Mouse (Mus musculus): Measurements from ENCODE around the gene Tm2d1. TPM values are rescaled to one million over a fixed set of nuclear protein-coding genes. Genes with fewer than 3 reads are reported as not detected.

Tm2d1 gene
- polyA plus RNA-seq, 1 experiment from 2014 or later: 80.0 TPM

- Histone ChIP-seq H3K9me3 (ENCODE audit: control insufficient read depth, low read length) (no peaks in the 10 kb centered on the region), H3K36me3 (ENCODE audit: control insufficient read depth, insufficient read depth, low read length) (no peaks in the 10 kb centered on the region), H3K9ac (ENCODE audit: low read length) (no peak overlapping the region), H3K4me2 (ENCODE audit: low read depth, severe bottlenecking) (no peak overlapping the region), H3K27me3 (ENCODE audit: control insufficient read depth, insufficient read depth, low read length) (no peaks in the 10 kb centered on the region), H3K27ac (replicated peaks; ENCODE audit: low read depth, low read length) (no peak overlapping the region), H3K4me1 (ENCODE audit: control insufficient read depth, insufficient read depth, low read length) (peaks cover 12% of the 10 kb centered on the region; the same call in 1 of the 2 replicates), H3K4me3 (ENCODE audit: low read depth, low read length) (no peak overlapping the region)
- WGBS: 59% methylated on average over 10 of the region's 10 CpGs
- DNase-seq (ENCODE audit: low spot score) (peak; percentile 36), ATAC-seq (ENCODE audit: insufficient number of reproducible peaks, low FRiP score, low TSS enrichment, low read depth) (0 out of 2 replicates have a peak, but pooled peaks have one; percentile 32)
These were observed 43.0 kb downstream of the Tm2d1 start for GRCm38 (mm10) chr4:98339992-98340564.

- H3K27me3 ChIP-seq (ENCODE audit: control insufficient read depth, insufficient read depth, low read length): no peaks in the 10 kb centered on the region
- 84% methylated on average over 14 of the region's 14 CpGs for WGBS
- H3K9ac ChIP-seq (ENCODE audit: low read length): no peak overlapping the region
- no peak for DNase-seq (ENCODE audit: low spot score)
- no peak overlapping the region for H3K4me2 ChIP-seq (ENCODE audit: low read depth, severe bottlenecking)
- no peaks in the 10 kb centered on the region for H3K9me3 ChIP-seq (ENCODE audit: control insufficient read depth, low read length)
- H3K27ac ChIP-seq (replicated peaks; ENCODE audit: low read depth, low read length): no peak overlapping the region
- H3K4me1 ChIP-seq (ENCODE audit: control insufficient read depth, insufficient read depth, low read length): peaks cover 12% of the 10 kb centered on the region; the same call in 1 of the 2 replicates
- H3K4me3 ChIP-seq (ENCODE audit: low read depth, low read length): no peak overlapping the region
- no peak for ATAC-seq (ENCODE audit: insufficient number of reproducible peaks, low FRiP score, low TSS enrichment, low read depth)
- no peaks in the 10 kb centered on the region for H3K36me3 ChIP-seq (ENCODE audit: control insufficient read depth, insufficient read depth, low read length)
These were observed 44.2 kb downstream of the Tm2d1 start for GRCm38 (mm10) chr4:98338636-98339630.

GRCm38 (mm10) chr4:98337197-98337596, 45.9 kb downstream of the Tm2d1 start:
- H3K4me2 ChIP-seq (ENCODE audit: low read depth, severe bottlenecking): no peak overlapping the region
- no peaks in the 10 kb centered on the region for H3K9me3 ChIP-seq (ENCODE audit: control insufficient read depth, low read length)
- 85% methylated on average over 5 of the region's 5 CpGs for WGBS
- H3K36me3 ChIP-seq (ENCODE audit: control insufficient read depth, insufficient read depth, low read length): no peaks in the 10 kb centered on the region
- no peak for DNase-seq (ENCODE audit: low spot score)
- no peak overlapping the region for H3K4me3 ChIP-seq (ENCODE audit: low read depth, low read length)
- H3K27ac ChIP-seq (replicated peaks; ENCODE audit: low read depth, low read length): no peak overlapping the region
- H3K9ac ChIP-seq (ENCODE audit: low read length): no peak overlapping the region
- peaks cover 12% of the 10 kb centered on the region; the same call in 1 of the 2 replicates for H3K4me1 ChIP-seq (ENCODE audit: control insufficient read depth, insufficient read depth, low read length)
- no peak for ATAC-seq (ENCODE audit: insufficient number of reproducible peaks, low FRiP score, low TSS enrichment, low read depth)
- no peaks in the 10 kb centered on the region for H3K27me3 ChIP-seq (ENCODE audit: control insufficient read depth, insufficient read depth, low read length)

GRCm38 (mm10) chr4:98335726-98336125, 47.4 kb downstream of the Tm2d1 start:
- Histone ChIP-seq H3K4me2 (ENCODE audit: low read depth, severe bottlenecking) (no peak overlapping the region), H3K4me3 (ENCODE audit: low read depth, low read length) (no peak overlapping the region), H3K27me3 (ENCODE audit: control insufficient read depth, insufficient read depth, low read length) (no peaks in the 10 kb centered on the region), H3K9ac (ENCODE audit: low read length) (no peak overlapping the region), H3K27ac (replicated peaks; ENCODE audit: low read depth, low read length) (no peak overlapping the region), H3K4me1 (ENCODE audit: control insufficient read depth, insufficient read depth, low read length) (peaks cover 12% of the 10 kb centered on the region; the same call in 1 of the 2 replicates), H3K36me3 (ENCODE audit: control insufficient read depth, insufficient read depth, low read length) (no peaks in the 10 kb centered on the region), H3K9me3 (ENCODE audit: control insufficient read depth, low read length) (no peaks in the 10 kb centered on the region)
- 80% methylated on average over 8 of the region's 8 CpGs for WGBS
- DNase-seq (ENCODE audit: low spot score) (no peak), ATAC-seq (ENCODE audit: insufficient number of reproducible peaks, low FRiP score, low TSS enrichment, low read depth) (no peak)

- H3K9me3 ChIP-seq (ENCODE audit: control insufficient read depth, low read length): no peaks in the 10 kb centered on the region
- under 1% methylated on average over 29 of the region's 29 CpGs for WGBS
- H3K27ac ChIP-seq (replicated peaks; ENCODE audit: low read depth, low read length): no peak overlapping the region
- H3K36me3 ChIP-seq (ENCODE audit: control insufficient read depth, insufficient read depth, low read length): no peaks in the 10 kb centered on the region
- peak; percentile 83 for ATAC-seq (ENCODE audit: insufficient number of reproducible peaks, low FRiP score, low TSS enrichment, low read depth)
- H3K4me3 ChIP-seq (ENCODE audit: low read depth, low read length): peak overlapping the region; percentile 27
- H3K4me1 ChIP-seq (ENCODE audit: control insufficient read depth, insufficient read depth, low read length): peaks cover 14% of the 10 kb centered on the region
- H3K4me2 ChIP-seq (ENCODE audit: low read depth, severe bottlenecking): peak overlapping the region; percentile 60
- H3K9ac ChIP-seq (ENCODE audit: low read length): peak overlapping the region; percentile 72
- DNase-seq (ENCODE audit: low spot score): peak; percentile 94
- no peaks in the 10 kb centered on the region for H3K27me3 ChIP-seq (ENCODE audit: control insufficient read depth, insufficient read depth, low read length)
These were observed 60.9 kb downstream of the Tm2d1 start for GRCm38 (mm10) chr4:98322223-98322622.

- DNase-seq (ENCODE audit: low spot score) (peak; percentile 62), ATAC-seq (ENCODE audit: insufficient number of reproducible peaks, low FRiP score, low TSS enrichment, low read depth) (0 out of 2 replicates have a peak, but pooled peaks have one; percentile 17)
- Histone ChIP-seq H3K9ac (ENCODE audit: low read length) (peak overlapping the region; percentile 72), H3K4me1 (ENCODE audit: control insufficient read depth, insufficient read depth, low read length) (peaks cover 14% of the 10 kb centered on the region), H3K4me3 (ENCODE audit: low read depth, low read length) (peak overlapping the region; percentile 27), H3K4me2 (ENCODE audit: low read depth, severe bottlenecking) (peak overlapping the region; percentile 60), H3K27ac (replicated peaks; ENCODE audit: low read depth, low read length) (no peak overlapping the region; the same call in 1 of the 2 replicates), H3K27me3 (ENCODE audit: control insufficient read depth, insufficient read depth, low read length) (no peaks in the 10 kb centered on the region), H3K9me3 (ENCODE audit: control insufficient read depth, low read length) (no peaks in the 10 kb centered on the region), H3K36me3 (ENCODE audit: control insufficient read depth, insufficient read depth, low read length) (no peaks in the 10 kb centered on the region)
- 3% methylated on average over 18 of the region's 18 CpGs for WGBS
These were observed 61.6 kb downstream of the Tm2d1 start for GRCm38 (mm10) chr4:98321371-98322111.

- no peak overlapping the region for H3K27ac ChIP-seq (replicated peaks; ENCODE audit: low read depth, low read length)
- ATAC-seq (ENCODE audit: insufficient number of reproducible peaks, low FRiP score, low TSS enrichment, low read depth) (peak; percentile 40; the same call in 1 of the 2 replicates), DNase-seq (ENCODE audit: low spot score) (no peak)
- H3K9me3 ChIP-seq (ENCODE audit: control insufficient read depth, low read length): no peaks in the 10 kb centered on the region
- no peaks in the 10 kb centered on the region for H3K36me3 ChIP-seq (ENCODE audit: control insufficient read depth, insufficient read depth, low read length)
- peaks cover 14% of the 10 kb centered on the region for H3K4me1 ChIP-seq (ENCODE audit: control insufficient read depth, insufficient read depth, low read length)
- no peak overlapping the region for H3K4me3 ChIP-seq (ENCODE audit: low read depth, low read length)
- H3K27me3 ChIP-seq (ENCODE audit: control insufficient read depth, insufficient read depth, low read length): no peaks in the 10 kb centered on the region
- WGBS: 47% methylated on average over 3 of the region's 3 CpGs
- H3K9ac ChIP-seq (ENCODE audit: low read length): no peak overlapping the region
- no peak overlapping the region for H3K4me2 ChIP-seq (ENCODE audit: low read depth, severe bottlenecking)
These were observed 64.3 kb downstream of the Tm2d1 start for GRCm38 (mm10) chr4:98318769-98319168.

- WGBS: 90% methylated on average over 2 of the region's 2 CpGs
- peaks cover 14% of the 10 kb centered on the region for H3K4me1 ChIP-seq (ENCODE audit: control insufficient read depth, insufficient read depth, low read length)
- no peak overlapping the region for H3K9ac ChIP-seq (ENCODE audit: low read length)
- no peaks in the 10 kb centered on the region for H3K36me3 ChIP-seq (ENCODE audit: control insufficient read depth, insufficient read depth, low read length)
- no peak overlapping the region for H3K4me3 ChIP-seq (ENCODE audit: low read depth, low read length)
- no peak for DNase-seq (ENCODE audit: low spot score)
- no peaks in the 10 kb centered on the region for H3K9me3 ChIP-seq (ENCODE audit: control insufficient read depth, low read length)
- no peak overlapping the region for H3K4me2 ChIP-seq (ENCODE audit: low read depth, severe bottlenecking)
- no peak overlapping the region for H3K27ac ChIP-seq (replicated peaks; ENCODE audit: low read depth, low read length)
- ATAC-seq (ENCODE audit: insufficient number of reproducible peaks, low FRiP score, low TSS enrichment, low read depth): no peak
- H3K27me3 ChIP-seq (ENCODE audit: control insufficient read depth, insufficient read depth, low read length): no peaks in the 10 kb centered on the region
These were observed 66.0 kb downstream of the Tm2d1 start for GRCm38 (mm10) chr4:98317149-98317548.

All from limb, embryonic 11.5 days (tissue).